Comparison of ENCODE assay signal across 8 mouse cellular contexts in the genomic region with DNA sequence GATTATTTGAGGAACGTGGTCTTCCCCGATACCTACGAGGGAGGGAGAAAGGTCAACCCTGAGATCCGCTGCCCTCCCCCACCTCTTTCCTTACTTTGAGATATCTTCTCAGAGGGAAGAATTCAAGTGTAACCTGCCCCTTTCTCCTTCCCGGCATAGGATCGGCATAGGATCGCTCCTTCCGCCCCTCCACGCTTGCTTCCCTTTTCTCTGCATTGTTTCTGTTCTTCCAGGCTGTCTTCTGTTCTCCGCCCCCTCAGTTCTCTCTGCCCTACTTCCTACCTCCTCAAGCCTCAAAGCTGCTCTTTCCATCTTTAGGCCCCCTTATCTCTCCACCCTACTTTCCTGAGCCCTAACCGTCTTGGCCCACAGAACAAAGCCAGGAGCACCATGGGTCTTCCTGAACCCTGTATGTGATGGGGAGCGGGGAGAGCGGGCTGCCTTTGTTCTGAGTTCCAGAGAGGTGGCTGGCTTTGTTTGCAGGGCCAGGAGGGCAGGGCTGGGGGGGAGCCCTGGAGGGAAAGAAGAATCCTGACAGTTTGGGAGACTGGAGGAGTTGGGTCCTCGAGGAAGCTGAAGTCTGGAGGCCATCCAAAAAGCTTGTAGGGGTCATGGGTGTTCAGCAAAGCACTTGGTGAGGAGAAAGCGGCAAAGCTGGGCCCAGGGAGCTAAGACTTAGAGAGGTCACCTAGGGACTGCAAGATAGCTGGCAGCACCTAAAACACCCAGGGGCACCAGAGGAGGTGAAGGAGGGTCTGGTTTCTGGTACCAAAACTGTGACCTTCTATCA. TPM values are rescaled to one million over a fixed set of nuclear protein-coding genes. Genes with fewer than 3 reads are reported as not detected.
DNase-seq lines count a peak whose midpoint lies in the region; ATAC-seq and TF ChIP-seq lines count a peak whose summit lies in the region.

No protein-coding gene starts in this region.

- peak; percentile 85 to 98 for TF ChIP-seq EP300 in MEL (IDR thresholded peaks at IDR 0.05; ENCODE audit: low read depth in 1 of 2, low read length in 2 of 2)
- no peak for TF ChIP-seq EP300 in stomach, postnatal 0 days (optimal IDR thresholded peaks at IDR 0.05)

- TF ChIP-seq POLR2A in MEL (IDR thresholded peaks at IDR 0.05; ENCODE audit: control insufficient read depth in 1 of 2, insufficient read depth in 1 of 2, low read depth in 1 of 2, low read length in 2 of 2, poor library complexity in 1 of 2), result peak; percentile 30 to 72

- no peaks in the 10 kb centered on the region for H3K27me3 ChIP-seq in MEL (ENCODE audit: control insufficient read depth in 1 of 2, insufficient read depth in 2 of 2, low read length in 2 of 2)
- H3K27me3 ChIP-seq in forebrain, embryonic 12.5 days, result no peaks in the 10 kb centered on the region
- H3K27me3 ChIP-seq in intestine, embryonic 15.5 days (replicated peaks), result no peaks in the 10 kb centered on the region
- no peaks in the 10 kb centered on the region for H3K27me3 ChIP-seq in stomach, postnatal 0 days (ENCODE audit: control insufficient read depth, insufficient read depth, low read length)

- H3K4me3 ChIP-seq in MEL (ENCODE audit: control insufficient read depth in 1 of 2, insufficient read depth in 1 of 2, low read depth in 2 of 2, low read length in 2 of 2), result peak overlapping the region; percentile 78 to 87
- peak overlapping the region; percentile 90 for H3K4me3 ChIP-seq in forebrain, embryonic 12.5 days (replicated peaks)
- peak overlapping the region; percentile 93 for H3K4me3 ChIP-seq in intestine, embryonic 15.5 days (replicated peaks)
- peak overlapping the region; percentile 87 for H3K4me3 ChIP-seq in stomach, postnatal 0 days (ENCODE audit: low read depth, low read length)

- H3K4me2 ChIP-seq in forebrain, embryonic 12.5 days, result peak overlapping the region; percentile 91
- H3K4me2 ChIP-seq in intestine, embryonic 15.5 days (replicated peaks), result peak overlapping the region; percentile 79
- H3K4me2 ChIP-seq in stomach, postnatal 0 days (replicated peaks; ENCODE audit: low read depth), result peak overlapping the region; percentile 92

- peaks cover 11 to 61% of the 10 kb centered on the region in 2 experiments for H3K36me3 ChIP-seq in MEL (ENCODE audit: control insufficient read depth in 1 of 2, insufficient read depth in 2 of 2, low read length in 2 of 2)
- H3K36me3 ChIP-seq in forebrain, embryonic 12.5 days (replicated peaks), result peaks cover 21% of the 10 kb centered on the region; the same call in 1 of the 2 replicates
- no peaks in the 10 kb centered on the region for H3K36me3 ChIP-seq in intestine, embryonic 15.5 days
- H3K36me3 ChIP-seq in stomach, postnatal 0 days (ENCODE audit: control insufficient read depth, insufficient read depth, low read length), result no peaks in the 10 kb centered on the region

- H3K9me3 ChIP-seq in MEL (replicated peaks; ENCODE audit: insufficient read depth, low read length), result no peaks in the 10 kb centered on the region
- H3K9me3 ChIP-seq in forebrain, embryonic 12.5 days, result no peaks in the 10 kb centered on the region
- no peaks in the 10 kb centered on the region for H3K9me3 ChIP-seq in intestine, embryonic 15.5 days
- H3K9me3 ChIP-seq in stomach, postnatal 0 days (ENCODE audit: control insufficient read depth, low read length), result no peaks in the 10 kb centered on the region

- TF ChIP-seq CTCF in MEL (IDR thresholded peaks at IDR 0.05 in 2 of 3, conservative IDR thresholded peaks at IDR 0.05 in 1 of 3; ENCODE audit: control insufficient read depth in 1 of 3, insufficient read depth in 1 of 3, low read depth in 2 of 3, low read length in 3 of 3, poor library complexity in 1 of 3, severe bottlenecking in 1 of 3), result no peak
- TF ChIP-seq CTCF in stomach, postnatal 0 days (IDR thresholded peaks at IDR 0.05; ENCODE audit: low read depth), result no peak

- peaks cover 84% of the 10 kb centered on the region for H3K79me2 ChIP-seq in MEL (ENCODE audit: control insufficient read depth, insufficient read depth, low read length, poor library complexity)

- no peak for TF ChIP-seq RAD21 in MEL (IDR thresholded peaks at IDR 0.05; ENCODE audit: low read depth, low read length)

- peak; percentile 96 for DNase-seq in heart, adult 11 months
- no peak for DNase-seq in heart, postnatal 4 days
- peak; percentile 95 for DNase-seq in MEL (ENCODE audit: low read depth, low spot score)
- peak; percentile 39 for DNase-seq in lung, postnatal 14 days
- DNase-seq in stomach, postnatal 0 days (ENCODE audit: low spot score), result peak; percentile 37
- DNase-seq in ovary, postnatal 36 days (ENCODE audit: low spot score), result no peak

- ATAC-seq in forebrain, embryonic 12.5 days (ENCODE audit: low FRiP score), result peak; percentile 5; the same call in 1 of the 2 replicates
- ATAC-seq in intestine, embryonic 15.5 days, result 0 out of 2 replicates have a peak, but pooled peaks have one; percentile 0
- no peak for ATAC-seq in stomach, postnatal 0 days (ENCODE audit: low FRiP score, low TSS enrichment)

- H3K9ac ChIP-seq in MEL (ENCODE audit: control insufficient read depth, low read depth, low read length, poor library complexity, severe bottlenecking), result peak overlapping the region; percentile 85
- H3K9ac ChIP-seq in forebrain, embryonic 12.5 days, result peak overlapping the region; percentile 99
- H3K9ac ChIP-seq in intestine, embryonic 15.5 days, result peak overlapping the region; percentile 95
- H3K9ac ChIP-seq in stomach, postnatal 0 days (ENCODE audit: low read length), result peak overlapping the region; percentile 94

- H3K4me1 ChIP-seq in MEL (ENCODE audit: control insufficient read depth in 1 of 2, insufficient read depth in 2 of 2, low read length in 2 of 2), result peaks cover 49 to 62% of the 10 kb centered on the region in 2 experiments
- H3K4me1 ChIP-seq in forebrain, embryonic 12.5 days, result peaks cover 50% of the 10 kb centered on the region
- H3K4me1 ChIP-seq in intestine, embryonic 15.5 days (replicated peaks), result peaks cover 36% of the 10 kb centered on the region
- peaks cover 5% of the 10 kb centered on the region; the same call in 1 of the 2 replicates for H3K4me1 ChIP-seq in stomach, postnatal 0 days (replicated peaks; ENCODE audit: control insufficient read depth, insufficient read depth)

- peak overlapping the region; percentile 97 for H3K27ac ChIP-seq in MEL (ENCODE audit: control insufficient read depth, low read depth, low read length)
- H3K27ac ChIP-seq in forebrain, embryonic 12.5 days, result peak overlapping the region; percentile 98
- H3K27ac ChIP-seq in intestine, embryonic 15.5 days, result peak overlapping the region; percentile 95
- H3K27ac ChIP-seq in stomach, postnatal 0 days (replicated peaks), result peak overlapping the region; percentile 97

- 3% methylated on average over 15 of the region's 15 CpGs for WGBS in forebrain, embryonic 12.5 days
- WGBS in intestine, embryonic 15.5 days, result 3% methylated on average over 15 of the region's 15 CpGs
- WGBS in stomach, postnatal 0 days, result 6% methylated on average over 14 of the region's 15 CpGs

TF ChIP-seq in MEL, 35 proteins besides CTCF, POLR2A, EP300 and RAD21 (continues in another document):
- no peak for TF ChIP-seq JUND (IDR thresholded peaks at IDR 0.05; ENCODE audit: low read depth, low read length)
- TF ChIP-seq TBP (IDR thresholded peaks at IDR 0.05; ENCODE audit: low read depth, low read length), result peak; percentile 70
- peak; percentile 64 for TF ChIP-seq HCFC1 (IDR thresholded peaks at IDR 0.05; ENCODE audit: low read depth, low read length)
- peak; percentile 87 for TF ChIP-seq TCF12 (IDR thresholded peaks at IDR 0.05; ENCODE audit: low read depth, low read length)
- TF ChIP-seq NRF1 (IDR thresholded peaks at IDR 0.05; ENCODE audit: insufficient read depth, low read depth, low read length, poor library complexity, severe bottlenecking), result no peak
- peak; percentile 9; the same call in 1 of the 2 replicates for TF ChIP-seq CHD2 (IDR thresholded peaks at IDR 0.05; ENCODE audit: low read length)
- TF ChIP-seq KAT2A (conservative IDR thresholded peaks at IDR 0.05; ENCODE audit: low read depth, low read length), result no peak; the same call in 1 of the 2 replicates
- TF ChIP-seq E2F4 (IDR thresholded peaks at IDR 0.05; ENCODE audit: borderline replicate concordance, low read depth, low read length), result no peak
- no peak for TF ChIP-seq ZKSCAN1 (IDR thresholded peaks at IDR 0.05; ENCODE audit: low read depth, low read length)
- no peak for TF ChIP-seq USF1 (IDR thresholded peaks at IDR 0.05; ENCODE audit: low read depth, low read length)
- TF ChIP-seq MYC (IDR thresholded peaks at IDR 0.05; ENCODE audit: low read depth, low read length), result no peak; the same call in 1 of the 2 replicates
- TF ChIP-seq MXI1 (IDR thresholded peaks at IDR 0.05; ENCODE audit: low read depth, low read length), result peak; percentile 66
- TF ChIP-seq ZNF384 (IDR thresholded peaks at IDR 0.05; ENCODE audit: low read depth, low read length), result no peak

RNA-seq across cellular contexts. Expression of a gene that starts 17.8 kb away (rescaled TPM):
- total RNA-seq in heart, postnatal 4 days (2021), result 100 to 1,000 TPM; 104 to 109 TPM
- 113 and 131 TPM in 2 replicates for total RNA-seq in MEL (2012; rRNA removed)
- 100 to 1,000 TPM in 1 of 2 experiments, not detected in 1; 183 TPM for polyA plus RNA-seq in MEL (2012; ENCODE audit: insufficient read depth in 1 of 2, insufficient read length in 2 of 2, low read depth in 1 of 2, low replicate concordance in 2 of 2, missing spikeins in 1 of 2)
- polyA plus RNA-seq in forebrain, embryonic 12.5 days (2016; fragmentation: Nextera tagmentation; extraction: Ambion mirVana), result 146 and 147 TPM in 2 replicates
- polyA plus RNA-seq in intestine, embryonic 15.5 days (2015; fragmentation: Nextera tagmentation; extraction: Ambion mirVana), result 60.4 and 61.2 TPM in 2 replicates
- polyA plus RNA-seq in stomach, postnatal 0 days (2015; fragmentation: Nextera tagmentation; extraction: Ambion mirVana), result 29.0 and 33.0 TPM in 2 replicates

RNA-seq across cellular contexts. Expression of a gene that starts 29.4 kb away (rescaled TPM):
- under 1 TPM in 1 of 2 experiments, not detected in 1; 0.20 TPM for total RNA-seq in heart, postnatal 4 days (2021)
- total RNA-seq in MEL (2012; rRNA removed), result 0.08 TPM in 1 of 2 replicates, not detected in the other
- under 1 TPM in 1 of 2 experiments, not detected in 1; 0.06 TPM for polyA plus RNA-seq in MEL (2012; ENCODE audit: insufficient read depth in 1 of 2, insufficient read length in 2 of 2, low read depth in 1 of 2, low replicate concordance in 2 of 2, missing spikeins in 1 of 2)
- not detected in 2 replicates for polyA plus RNA-seq in forebrain, embryonic 12.5 days (2016; fragmentation: Nextera tagmentation; extraction: Ambion mirVana)
- polyA plus RNA-seq in intestine, embryonic 15.5 days (2015; fragmentation: Nextera tagmentation; extraction: Ambion mirVana), result not detected in 2 replicates
- 0.07 TPM in 1 of 2 replicates, not detected in the other for polyA plus RNA-seq in stomach, postnatal 0 days (2015; fragmentation: Nextera tagmentation; extraction: Ambion mirVana)

RNA-seq across cellular contexts. Expression of a gene that starts 47.9 kb away (rescaled TPM):
- 100 to 1,000 TPM; 145 to 152 TPM for total RNA-seq in heart, postnatal 4 days (2021)
- total RNA-seq in MEL (2012; rRNA removed), result 500 and 594 TPM in 2 replicates
- polyA plus RNA-seq in MEL (2012; ENCODE audit: insufficient read depth in 1 of 2, insufficient read length in 2 of 2, low read depth in 1 of 2, low replicate concordance in 2 of 2, missing spikeins in 1 of 2), result 100 to 1,000 TPM; 176 to 706 TPM
- polyA plus RNA-seq in forebrain, embryonic 12.5 days (2016; fragmentation: Nextera tagmentation; extraction: Ambion mirVana), result 118 and 135 TPM in 2 replicates
- 338 and 390 TPM in 2 replicates for polyA plus RNA-seq in intestine, embryonic 15.5 days (2015; fragmentation: Nextera tagmentation; extraction: Ambion mirVana)
- polyA plus RNA-seq in stomach, postnatal 0 days (2015; fragmentation: Nextera tagmentation; extraction: Ambion mirVana), result 257 and 271 TPM in 2 replicates

Comparison
In these comparisons a context has a peak if more than half of its experiments do, and no peak if none do; other contexts are left out.
1. DNase-seq: peak in heart, adult 11 months (single experiment), MEL (single experiment), lung, postnatal 14 days (single experiment) and stomach, postnatal 0 days (single experiment); none in heart, postnatal 4 days (single experiment) and ovary, postnatal 36 days (single experiment).
2. Peak in every context shown above with its lines, with median percentiles within 50 percentile points of each other: H3K27ac ChIP-seq, H3K4me3 ChIP-seq, H3K9ac ChIP-seq and H3K4me2 ChIP-seq.